Mouse (Mus musculus) megakaryocyte, embryonic 14.5 days (primary cell): Measurements from ENCODE around the gene Usp39.

ENCODE experiments used
- FLI1 ChIP-seq: IDR thresholded peaks from 2 replicates; pipeline ENCODE4 v1.6.1; 2012; ENCODE audit warnings: low read length, inconsistent platforms, mixed read lengths
- GATA1 ChIP-seq: IDR thresholded peaks from 3 replicates; pipeline ENCODE4 v1.6.1; 2012; ENCODE audit warnings: mixed read lengths, low read length, inconsistent platforms, borderline replicate concordance

- TF ChIP-seq FLI1, result peak; percentile 59; the same call in 1 of the 2 replicates
- no peak for TF ChIP-seq GATA1
Observed at GRCm38 (mm10) chr6:72347166-72347941, 2.4 kb upstream of the Usp39 start, which contains the start of gene 0610030E20Rik.
